Mouse (Mus musculus) cerebral cortex, adult 2 months (tissue): ENCODE results near the gene Nup107.

Experiments used
- WGBS: fragments of 180-500 bp; shearing (Covaris S2); methylation state at CpG from one replicate; pipeline ENCODE4 v1.1.7; 2018; 5-methylcytosine and 5-hydroxymethylcytosine counted together

Gene Nup107

GRCm38 (mm10) chr10:117752304-117752821 is 40.1 kb downstream of the Nup107 start:
- 97% methylated on average over 7 of the region's 7 CpGs for WGBS

GRCm38 (mm10) chr10:117751744-117752143 is 40.8 kb downstream of the Nup107 start:
- 98% methylated on average over 6 of the region's 6 CpGs for WGBS

DNA sequence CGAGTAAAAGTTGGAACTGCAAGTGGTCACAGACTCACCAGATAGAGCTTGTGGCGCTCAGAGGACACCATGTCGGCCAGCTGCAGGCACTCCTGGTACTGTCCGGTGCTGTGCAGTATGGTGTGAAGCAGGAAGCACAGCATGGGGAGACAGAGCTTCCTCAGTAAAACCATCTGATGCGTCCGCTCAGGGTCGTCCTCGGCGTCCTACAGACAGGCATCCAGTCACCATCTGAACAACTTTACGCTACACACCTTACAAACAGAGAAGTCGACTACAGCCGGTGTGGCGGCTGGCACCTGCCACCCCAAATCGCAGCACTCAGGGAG is 41.3 kb downstream of the Nup107 start:
- WGBS = 97% methylated on average over 14 of the region's 14 CpGs

GRCm38 (mm10) chr10:117750529-117751281 is 41.8 kb downstream of the Nup107 start:
- 97% methylated on average over 5 of the region's 5 CpGs for WGBS

DNA sequence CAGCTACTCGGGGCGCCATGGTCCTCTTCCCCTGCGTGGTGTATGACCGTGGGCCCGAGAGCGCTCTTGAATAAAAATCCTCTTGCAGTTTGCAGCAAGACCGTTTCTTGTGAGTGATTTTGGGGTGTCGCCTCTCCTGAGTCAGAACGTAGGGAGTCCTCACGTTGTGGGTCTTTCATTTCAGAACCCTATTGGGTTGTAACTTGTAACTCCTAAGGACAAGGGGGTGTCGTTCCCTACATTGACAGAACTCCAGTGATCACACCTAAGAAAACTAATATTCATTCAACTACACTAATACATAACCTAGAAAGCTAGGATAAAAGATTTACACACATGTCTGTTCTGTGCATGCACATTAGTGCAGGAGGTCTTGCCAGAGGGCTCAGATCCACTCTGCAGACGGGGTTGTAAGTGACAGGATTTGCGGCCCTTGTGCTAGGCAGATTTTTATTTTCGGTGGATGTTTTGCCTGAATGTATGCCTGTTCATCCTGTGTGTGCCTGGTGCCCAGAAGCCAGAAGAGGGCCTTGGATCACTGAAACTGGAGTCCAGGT is 42.6 kb downstream of the Nup107 start:
- WGBS = 94% methylated on average over 14 of the region's 14 CpGs

- WGBS = 98% methylated on average over 10 of the region's 10 CpGs
Measured at GRCm38 (mm10) chr10:117749050-117749686, 43.3 kb downstream of the Nup107 start.

- 84% methylated on average over 10 of the region's 10 CpGs for WGBS
Measured at GRCm38 (mm10) chr10:117748276-117749049, 44.0 kb downstream of the Nup107 start.

GRCm38 (mm10) chr10:117747711-117748110 is 44.8 kb downstream of the Nup107 start:
- 94% methylated on average over 7 of the region's 7 CpGs for WGBS

DNA sequence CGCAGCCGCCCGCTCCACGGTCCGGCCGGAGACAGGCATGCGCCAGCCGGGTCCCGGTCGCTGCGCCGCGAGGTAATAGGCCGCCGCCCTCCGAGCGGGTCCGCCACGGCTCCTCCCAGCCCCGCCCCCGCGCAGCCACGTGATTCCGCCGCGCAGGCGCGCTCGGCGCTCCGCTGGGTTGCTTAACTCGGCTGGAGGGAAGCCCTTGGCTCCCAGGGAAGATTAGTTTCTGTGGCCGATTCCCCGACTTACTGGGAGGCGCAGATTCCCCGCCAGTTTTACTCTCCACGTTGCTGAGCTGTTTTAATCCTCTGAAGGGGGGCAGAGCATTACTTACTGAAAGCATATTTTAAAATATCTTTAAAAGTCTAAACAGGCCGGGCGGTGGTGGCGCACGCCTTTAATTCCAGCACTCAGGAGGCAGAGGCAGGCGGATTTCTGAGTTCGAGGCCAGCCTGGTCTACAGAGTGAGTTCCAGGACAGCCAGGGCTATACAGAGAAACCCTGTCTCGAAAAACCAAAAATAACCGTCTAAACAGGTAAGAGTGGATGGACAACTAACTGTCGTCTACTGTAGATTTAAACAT is 46.1 kb downstream of the Nup107 start, which contains the start of gene Slc35e3:
Gene Slc35e3 (minus strand): TSS at position 69 of the 587 bp plus-strand sequence.
- 12% methylated on average over 46 of the region's 46 CpGs for WGBS

- 2% methylated on average over 24 of the region's 46 CpGs for WGBS
Measured at GRCm38 (mm10) chr10:117745570-117746296, 46.8 kb downstream of the Nup107 start.

DNA sequence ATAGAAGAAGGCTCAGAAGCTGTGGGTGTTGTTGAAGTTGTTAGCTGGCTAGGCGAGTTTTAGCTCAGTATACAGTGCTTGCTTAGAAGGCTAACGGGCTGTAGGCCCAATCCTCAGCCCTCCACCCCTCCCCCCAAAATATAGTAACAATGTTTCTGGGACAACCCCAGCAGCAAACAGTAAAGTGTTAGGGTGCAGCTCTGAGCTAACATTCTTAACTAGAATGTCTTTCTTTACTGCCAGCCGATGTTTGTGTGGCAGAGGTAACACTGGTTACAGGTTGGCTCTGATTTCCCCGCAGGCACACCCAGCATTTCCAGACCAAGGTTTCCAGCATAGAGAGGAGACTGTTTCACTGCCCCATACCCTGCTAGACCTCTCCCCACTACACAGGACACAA is 48.6 kb downstream of the Nup107 start:
- WGBS = 69% methylated on average over 4 of the region's 4 CpGs

- WGBS = 93% methylated on average over 2 of the region's 2 CpGs
Measured at GRCm38 (mm10) chr10:117743182-117743581, 49.3 kb downstream of the Nup107 start.

GRCm38 (mm10) chr10:117742618-117743017 is 49.9 kb downstream of the Nup107 start:
- WGBS = 90% methylated on average over 4 of the region's 4 CpGs

GRCm38 (mm10) chr10:117741698-117742475 is 50.6 kb downstream of the Nup107 start:
- 75% methylated on average over 15 of the region's 15 CpGs for WGBS

DNA sequence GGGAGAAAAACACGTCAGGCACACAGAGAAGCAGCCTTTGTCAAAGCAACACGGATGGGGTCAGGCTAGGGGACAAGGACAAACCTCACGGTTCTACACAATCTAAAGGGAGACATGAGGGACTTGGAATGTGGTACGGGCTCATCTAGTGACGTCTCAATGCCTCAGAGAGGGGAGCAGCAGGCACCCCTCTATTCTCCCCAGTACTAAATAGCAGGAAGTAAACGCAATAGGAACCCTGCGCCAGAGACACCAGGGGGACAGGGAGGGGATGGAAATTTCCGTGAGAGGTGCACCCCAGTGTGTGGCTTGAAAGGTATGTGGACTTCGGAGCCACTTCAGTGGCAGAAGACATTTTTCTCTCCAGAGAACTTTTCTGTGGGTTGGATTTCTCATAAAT is 51.6 kb downstream of the Nup107 start:
- 85% methylated on average over 9 of the region's 9 CpGs for WGBS

- WGBS = 98% methylated on average over 10 of the region's 10 CpGs
Measured at GRCm38 (mm10) chr10:117740171-117740570, 52.3 kb downstream of the Nup107 start.

DNA sequence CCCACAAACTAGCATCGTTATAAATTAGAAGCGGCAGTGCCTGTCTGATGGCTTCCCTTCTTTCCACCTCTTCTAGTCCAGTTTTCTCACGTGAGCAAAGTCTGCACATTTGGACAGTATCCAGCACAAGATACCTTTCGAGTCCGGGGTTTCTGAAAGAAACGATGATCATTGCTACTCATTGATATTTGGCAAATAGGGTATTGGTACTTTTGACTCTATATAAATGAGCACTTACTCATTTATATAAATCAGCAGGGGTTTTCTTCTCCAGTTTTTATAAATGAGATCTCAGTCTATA is 52.9 kb downstream of the Nup107 start:
- 92% methylated on average over 6 of the region's 6 CpGs for WGBS

GRCm38 (mm10) chr10:117738928-117739647 is 53.4 kb downstream of the Nup107 start:
- WGBS = 96% methylated on average over 15 of the region's 15 CpGs

DNA sequence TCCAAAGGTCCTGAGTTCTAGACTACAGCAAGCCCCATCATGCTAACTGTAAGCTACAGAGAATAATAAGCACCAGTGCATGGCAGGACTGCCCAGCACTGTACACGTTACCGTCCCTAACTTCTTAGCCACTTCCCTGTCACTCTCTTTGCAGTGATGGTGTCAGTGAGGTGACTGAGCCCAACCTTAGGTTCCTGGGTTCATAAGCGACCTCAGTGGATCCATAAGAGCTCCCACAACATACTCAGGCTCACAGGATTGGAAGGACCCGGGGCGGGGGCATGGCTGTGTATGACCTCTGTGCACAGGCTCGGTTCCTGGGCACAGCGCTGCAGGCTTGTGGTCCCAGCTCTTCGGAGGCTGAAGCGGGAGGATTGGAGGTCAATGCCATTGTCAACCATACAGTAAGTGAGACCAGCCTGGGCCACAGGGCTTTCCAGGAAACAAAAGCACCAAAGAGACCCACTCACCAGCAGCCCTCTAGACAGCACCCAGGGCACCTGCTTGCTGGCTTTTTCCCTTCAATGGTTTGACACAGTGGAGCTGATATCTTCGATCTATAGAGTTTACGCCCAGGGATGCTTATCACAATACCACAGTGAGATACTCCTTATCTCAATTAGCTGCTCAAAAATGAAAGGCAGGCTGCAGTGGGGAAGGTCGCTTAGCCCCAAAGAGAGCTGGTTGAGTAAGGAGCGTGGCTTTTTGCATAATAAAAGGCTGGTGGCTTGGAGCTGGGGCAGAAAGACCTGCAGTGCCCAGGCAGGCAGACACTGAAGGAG is 54.2 kb downstream of the Nup107 start:
- 92% methylated on average over 13 of the region's 13 CpGs for WGBS
